Mouse (Mus musculus) heart, adult 11 months (tissue): ENCODE data around the gene Gm42674.

Experiments
- DNase-seq: peaks from one replicate; pipeline ENCODE4 v3.0.0; 2022

Gene Gm42674

GRCm38 (mm10) chr3:90601486-90602110, at the start of gene Gm42674:
Gm42674 (plus strand) TSS chr3:90601904.
- peak; percentile 91 for DNase-seq

- DNase-seq: peak; percentile 60
Observed at GRCm38 (mm10) chr3:90552231-90552630, 49.5 kb upstream of the Gm42674 start.

GRCm38 (mm10) chr3:90555954-90556353, 45.8 kb upstream of the Gm42674 start:
- DNase-seq: peak; percentile 92

GRCm38 (mm10) chr3:90560008-90560628, 41.6 kb upstream of the Gm42674 start, which contains the start of gene S100a3:
S100a3 (plus strand) TSS chr3:90560578.
- peak; percentile 27 for DNase-seq

- peak; percentile 96 for DNase-seq
Observed at GRCm38 (mm10) chr3:90574691-90575090, 27.0 kb upstream of the Gm42674 start.

- no peak for DNase-seq
Observed at GRCm38 (mm10) chr3:90575320-90575719, 26.4 kb upstream of the Gm42674 start.

- peak; percentile 68 for DNase-seq
Observed at GRCm38 (mm10) chr3:90576351-90577001, 25.2 kb upstream of the Gm42674 start.

- DNase-seq: peak; percentile 76
Observed at GRCm38 (mm10) chr3:90579433-90579832, 22.3 kb upstream of the Gm42674 start.

- peak; percentile 55 for DNase-seq
Observed at GRCm38 (mm10) chr3:90581141-90581540, 20.6 kb upstream of the Gm42674 start.

GRCm38 (mm10) chr3:90582156-90582555, 19.5 kb upstream of the Gm42674 start:
- DNase-seq: peak; percentile 73

- peak; percentile 79 for DNase-seq
Observed at GRCm38 (mm10) chr3:90582556-90582955, 19.1 kb upstream of the Gm42674 start.

GRCm38 (mm10) chr3:90583893-90584292, 17.8 kb upstream of the Gm42674 start:
- DNase-seq: peak; percentile 98

GRCm38 (mm10) chr3:90585595-90585994, 16.1 kb upstream of the Gm42674 start:
- peak; percentile 94 for DNase-seq

GRCm38 (mm10) chr3:90586016-90586643, 15.6 kb upstream of the Gm42674 start:
- DNase-seq: peak; percentile 92

- DNase-seq: peak; percentile 99
Observed at GRCm38 (mm10) chr3:90586906-90587305, 14.8 kb upstream of the Gm42674 start.

GRCm38 (mm10) chr3:90587361-90588101, 14.2 kb upstream of the Gm42674 start:
- DNase-seq: peak; percentile 95

- no peak for DNase-seq
Observed at GRCm38 (mm10) chr3:90589390-90589789, 12.3 kb upstream of the Gm42674 start.

GRCm38 (mm10) chr3:90589947-90590346, 11.8 kb upstream of the Gm42674 start, which contains the start of gene S100a2:
S100a2 (plus strand) TSS chr3:90590247.
- DNase-seq: no peak

- DNase-seq: peak; percentile 84
Observed at GRCm38 (mm10) chr3:90594466-90594865, 7.2 kb upstream of the Gm42674 start.

GRCm38 (mm10) chr3:90595556-90595955, 6.1 kb upstream of the Gm42674 start:
- no peak for DNase-seq

GRCm38 (mm10) chr3:90596810-90597209, 4.9 kb upstream of the Gm42674 start:
- DNase-seq: peak; percentile 94

GRCm38 (mm10) chr3:90597736-90598135, 4.0 kb upstream of the Gm42674 start:
- DNase-seq: peak; percentile 73

- peak; percentile 82 for DNase-seq
Observed at GRCm38 (mm10) chr3:90598212-90598611, 3.5 kb upstream of the Gm42674 start.
